Mouse (Mus musculus) limb, embryonic 11.5 days (tissue): ENCODE results near the gene Ube2b. TPM values are rescaled to one million over a fixed set of nuclear protein-coding genes. Genes with fewer than 3 reads are reported as not detected.

ENCODE experiments used
- ATAC-seq: fragments of 200-750 bp; cut with Nextera tagmentation; 2 replicates; pipeline ENCODE4 v1.8.0; 2017; ENCODE audit warnings: low read depth; ENCODE audit not compliant: insufficient number of reproducible peaks, low FRiP score, low TSS enrichment
- DNase-seq: peaks from one replicate; pipeline ENCODE4 v3.0.0-alpha.2; 2015; ENCODE audit warnings: low spot score
- H3K27ac ChIP-seq: fragments of 300-500 bp; sonication (generic); replicated peaks from 2 replicates; pipeline ENCODE4 v1.5.1; 2014; ENCODE audit warnings: low read depth, mild to moderate bottlenecking, low read length
- H3K27me3 ChIP-seq: fragments of 300-500 bp; sonication (generic); 2 replicates; pipeline ENCODE4 v1.6.1; 2014; ENCODE audit warnings: mild to moderate bottlenecking, low read length, mixed read lengths; ENCODE audit not compliant: control insufficient read depth, insufficient read depth
- H3K36me3 ChIP-seq: fragments of 300-500 bp; sonication (generic); 2 replicates; pipeline ENCODE4 v1.6.1; 2014; ENCODE audit warnings: mild to moderate bottlenecking, low read length, moderate library complexity, mixed read lengths; ENCODE audit not compliant: control insufficient read depth, insufficient read depth
- H3K4me1 ChIP-seq: fragments of 300-500 bp; sonication (generic); 2 replicates; pipeline ENCODE4 v1.6.1; 2014; ENCODE audit warnings: low read length, mixed read lengths; ENCODE audit not compliant: control insufficient read depth, insufficient read depth
- H3K4me2 ChIP-seq: fragments of 300-500 bp; sonication (generic); 2 replicates; pipeline ENCODE4 v1.6.1; 2014; ENCODE audit warnings: low read depth, mild to moderate bottlenecking, moderate library complexity; ENCODE audit not compliant: severe bottlenecking
- H3K4me3 ChIP-seq: fragments of 300-500 bp; sonication (generic); 2 replicates; pipeline ENCODE4 v1.5.1; 2014; ENCODE audit warnings: low read depth, low read length
- H3K9ac ChIP-seq: fragments of 300-500 bp; sonication (generic); 2 replicates; pipeline ENCODE4 v1.6.1; 2014; ENCODE audit warnings: mild to moderate bottlenecking, low read length
- H3K9me3 ChIP-seq: fragments of 300-500 bp; sonication (generic); 2 replicates; pipeline ENCODE4 v1.6.1; 2016; ENCODE audit warnings: low read length; ENCODE audit not compliant: control insufficient read depth
- WGBS: fragments of 180-500 bp; shearing (Covaris S2); extraction: QIAGEN DNeasy Blood & Tissue Kit; methylation state at CpG from one replicate; pipeline ENCODE4 v1.1.7; 2014; 5-methylcytosine and 5-hydroxymethylcytosine counted together
- polyA plus RNA-seq: library from polyadenylated mRNA; unstranded; fragments of >200 nt; fragmentation: Nextera tagmentation; extraction: Ambion mirVana; gene quantifications from 2 replicates; pipeline ENCODE4 v1.2.1, GENCODE M21; 2014

Gene Ube2b
- polyA plus RNA-seq, 1 experiment from 2014 or later, result 191 TPM

DNA sequence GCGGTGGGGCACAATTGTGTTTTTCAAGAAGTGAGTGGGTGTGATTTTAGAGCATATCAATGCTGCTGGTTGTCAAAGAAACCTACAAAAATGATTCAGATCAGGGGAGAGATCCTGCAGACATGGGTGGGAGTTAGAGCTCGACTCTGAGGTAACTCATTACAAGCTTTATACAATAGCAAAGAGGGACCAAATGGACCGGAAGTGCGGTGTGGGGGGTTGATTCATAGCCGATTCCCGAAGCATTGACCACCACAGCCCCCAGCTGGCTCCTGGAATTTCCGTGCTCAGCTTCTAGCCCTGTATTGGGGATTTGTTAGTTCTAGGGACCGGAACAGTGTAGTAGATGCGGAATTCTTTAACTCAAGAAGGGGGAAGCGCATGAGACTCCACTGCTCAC lies 779 bp upstream of the Ube2b start:
- H3K4me2 ChIP-seq, result peak overlapping the region; percentile 41
- no peaks in the 10 kb centered on the region for H3K27me3 ChIP-seq
- ATAC-seq, result no peak
- H3K36me3 ChIP-seq, result peaks cover 10% of the 10 kb centered on the region; the same call in 1 of the 2 replicates
- H3K9me3 ChIP-seq, result no peaks in the 10 kb centered on the region
- peaks cover 7% of the 10 kb centered on the region; the same call in 1 of the 2 replicates for H3K4me1 ChIP-seq
- H3K9ac ChIP-seq, result no peak overlapping the region
- WGBS, result 74% methylated on average over 10 of the region's 10 CpGs
- H3K4me3 ChIP-seq, result 0 out of 2 replicates have a peak overlapping the region, but pooled peaks have one; percentile 96
- H3K27ac ChIP-seq, result peak overlapping the region; percentile 48; the same call in 1 of the 2 replicates
- no peak for DNase-seq

DNA sequence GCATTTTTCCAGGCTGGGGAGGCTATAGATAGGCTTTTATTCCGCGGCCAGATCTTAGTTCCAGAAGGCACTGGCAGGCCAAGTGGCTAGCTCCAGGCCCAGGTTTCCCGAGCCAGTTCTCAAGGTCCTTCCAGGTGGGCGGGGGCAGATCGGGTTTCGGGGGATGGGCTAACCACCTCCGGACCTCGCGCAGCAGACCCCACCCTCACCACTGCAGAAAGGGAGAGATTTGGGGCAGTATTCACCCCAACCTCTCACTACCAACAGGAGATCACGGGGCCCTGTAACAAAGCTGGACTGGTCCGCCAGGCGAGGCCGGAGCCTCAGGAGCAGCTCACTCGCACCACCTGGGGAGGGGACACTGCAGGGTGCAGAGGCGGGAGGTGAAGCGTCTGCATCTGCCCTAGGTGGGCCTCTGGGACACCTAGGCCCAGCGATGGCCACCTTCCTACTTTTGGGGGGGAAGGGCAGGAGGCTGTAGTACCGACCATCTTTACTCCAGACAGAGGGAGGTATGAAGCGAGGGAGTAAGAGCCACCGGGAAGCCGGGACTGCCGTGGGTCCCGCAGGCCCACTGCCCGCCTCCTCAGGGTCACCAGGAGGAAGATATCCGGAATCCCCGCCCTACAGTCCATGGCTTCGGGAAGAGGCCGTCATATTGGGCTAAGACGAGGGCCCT lies 812 bp downstream of the Ube2b start:
- WGBS, result under 1% methylated on average over 29 of the region's 29 CpGs
- peak overlapping the region; percentile 68 for H3K4me2 ChIP-seq

DNA sequence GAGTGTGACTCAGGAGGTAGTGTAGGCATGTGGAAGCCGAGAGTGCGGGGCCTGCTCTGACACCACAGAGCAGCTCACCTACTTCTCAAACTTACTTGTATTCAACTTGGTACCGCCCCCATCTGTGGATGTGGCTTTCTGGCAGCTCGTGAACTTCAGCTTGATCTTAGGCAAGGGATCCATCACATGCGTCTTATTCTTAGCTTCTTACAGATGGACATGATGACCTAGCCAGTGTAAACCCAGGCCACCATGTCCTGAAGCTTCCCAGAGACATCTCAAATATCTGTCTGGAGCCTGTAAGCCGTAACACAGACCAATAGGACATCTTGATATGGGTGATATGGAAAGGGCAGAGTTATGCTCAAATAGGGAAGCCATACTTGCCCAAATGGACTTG lies 28.9 kb downstream of the Ube2b start:
- WGBS, result 96% methylated on average over 6 of the region's 6 CpGs
- no peak for ATAC-seq
- peaks cover 10% of the 10 kb centered on the region for H3K36me3 ChIP-seq

More for the DNA sequence above, 812 bp downstream of the Ube2b start:
- Histone ChIP-seq H3K9ac (peak overlapping the region; percentile 95), H3K4me1 (peaks cover 5% of the 10 kb centered on the region; the same call in 1 of the 2 replicates), H3K27ac (peak overlapping the region; percentile 90), H3K36me3 (peaks cover 13% of the 10 kb centered on the region; the same call in 1 of the 2 replicates), H3K9me3 (no peaks in the 10 kb centered on the region), H3K4me3 (peak overlapping the region; percentile 96), H3K27me3 (no peaks in the 10 kb centered on the region)
- peak; percentile 44 for ATAC-seq
- peak; percentile 75 for DNase-seq

DNA sequence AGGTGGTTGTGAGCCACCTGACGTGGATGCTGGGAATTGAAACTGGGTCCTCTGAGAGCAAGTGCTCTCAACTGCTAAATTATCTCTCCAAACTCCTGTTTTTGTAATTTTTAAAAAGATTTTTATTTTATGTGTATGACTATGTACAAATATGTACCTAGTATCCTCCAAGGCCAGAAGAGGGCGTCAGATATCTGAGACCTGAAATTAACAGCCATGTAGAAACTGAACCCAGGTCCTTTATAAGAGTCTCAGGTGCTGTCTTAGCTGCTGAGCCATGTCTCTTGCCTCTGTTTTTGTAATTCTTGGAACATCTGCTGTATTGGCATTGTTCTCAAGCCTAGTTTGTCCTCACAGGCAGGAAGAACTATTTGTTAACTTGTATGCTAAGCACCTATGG lies 31.1 kb downstream of the Ube2b start:
- Histone ChIP-seq H3K4me3 (no peak overlapping the region), H3K4me1 (0 out of 2 replicates have a peak, but pooled peaks cover 2% of the 10 kb centered on the region), H3K36me3 (peaks cover 7% of the 10 kb centered on the region), H3K9ac (no peak overlapping the region), H3K4me2 (no peak overlapping the region), H3K27me3 (no peaks in the 10 kb centered on the region), H3K9me3 (no peaks in the 10 kb centered on the region), H3K27ac (no peak overlapping the region)
- no peak for ATAC-seq
- no peak for DNase-seq
- 84% methylated on average over 2 of the region's 2 CpGs for WGBS

More for the DNA sequence above, 28.9 kb downstream of the Ube2b start:
- no peaks in the 10 kb centered on the region for H3K9me3 ChIP-seq
- no peaks in the 10 kb centered on the region for H3K27me3 ChIP-seq
- H3K9ac ChIP-seq, result no peak overlapping the region
- H3K4me2 ChIP-seq, result no peak overlapping the region
- DNase-seq, result no peak
- no peak overlapping the region for H3K4me3 ChIP-seq
- H3K4me1 ChIP-seq, result 0 out of 2 replicates have a peak, but pooled peaks cover 2% of the 10 kb centered on the region
- H3K27ac ChIP-seq, result no peak overlapping the region

DNA sequence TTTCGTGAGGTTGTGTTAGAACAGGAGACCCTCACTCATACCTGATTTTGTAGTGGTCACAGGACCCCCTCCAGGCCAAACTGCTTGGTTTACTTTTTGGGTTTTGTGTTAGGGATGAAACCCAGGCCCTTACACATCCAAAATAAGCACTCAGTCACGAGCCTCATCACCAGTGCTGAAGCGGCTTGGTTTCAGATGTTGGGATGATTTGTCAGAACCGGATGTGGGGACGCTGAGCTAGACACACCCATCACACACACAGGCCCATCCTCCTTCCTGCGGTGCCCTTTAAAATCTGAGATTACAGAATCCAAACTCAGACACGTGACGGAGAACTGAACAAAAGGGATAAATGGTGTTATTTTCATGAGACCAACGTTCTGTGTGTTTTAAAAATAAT lies 31.7 kb downstream of the Ube2b start:
- Histone ChIP-seq H3K4me1 (0 out of 2 replicates have a peak, but pooled peaks cover 2% of the 10 kb centered on the region), H3K27ac (no peak overlapping the region), H3K4me3 (no peak overlapping the region), H3K9me3 (no peaks in the 10 kb centered on the region), H3K4me2 (no peak overlapping the region), H3K9ac (no peak overlapping the region), H3K27me3 (no peaks in the 10 kb centered on the region), H3K36me3 (peaks cover 7% of the 10 kb centered on the region)
- 96% methylated on average over 9 of the region's 9 CpGs for WGBS
- DNase-seq, result no peak
- no peak for ATAC-seq

DNA sequence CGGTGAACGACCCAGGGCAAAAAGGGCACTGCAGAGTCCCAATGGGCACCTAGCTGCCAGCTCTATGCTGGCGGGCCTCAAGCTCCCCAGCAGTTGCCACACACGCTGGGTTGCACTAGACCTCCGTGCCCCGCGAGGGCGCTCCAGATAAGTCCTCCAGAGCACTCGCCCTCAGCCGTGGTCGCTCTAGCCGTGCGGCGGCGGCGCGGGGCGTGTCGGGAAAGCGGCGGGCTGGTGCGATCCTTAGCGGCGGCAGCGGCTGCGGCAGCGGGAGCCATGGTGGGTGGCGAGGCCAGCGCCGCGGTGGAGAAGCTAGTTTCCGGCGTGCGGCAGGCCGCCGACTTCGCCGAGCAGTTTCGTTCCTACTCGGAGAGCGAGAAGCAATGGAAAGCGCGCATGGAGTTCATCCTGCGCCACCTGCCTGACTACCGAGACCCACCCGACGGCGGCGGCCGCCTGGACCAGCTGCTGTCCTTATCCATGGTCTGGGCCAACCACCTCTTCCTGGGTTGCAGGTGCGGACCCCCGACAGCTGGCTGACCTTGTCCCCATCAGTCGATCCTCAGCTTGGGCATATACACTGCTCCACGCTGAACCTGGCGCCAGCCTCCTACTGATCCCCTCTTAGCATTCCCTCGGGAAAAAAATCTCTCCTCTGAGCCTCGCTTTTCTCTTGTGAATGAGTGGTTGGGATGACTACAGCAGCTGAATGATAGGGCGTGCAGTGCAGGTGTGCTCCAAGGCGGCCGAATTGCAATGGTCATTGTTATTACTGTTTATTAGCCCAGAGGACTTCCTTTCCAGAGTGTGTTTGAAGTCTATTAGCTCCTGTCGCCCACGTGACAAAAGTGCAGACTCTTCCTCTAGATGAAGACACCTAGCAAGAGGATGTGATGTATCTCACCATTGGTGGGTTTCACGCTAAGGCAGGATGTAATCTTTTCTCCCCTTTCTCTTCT lies 32.8 kb downstream of the Ube2b start, which contains the start of gene Cdkn2aipnl:
TSS of gene Cdkn2aipnl (plus strand) at position 219 of the 959 bp plus-strand sequence.
- peak; percentile 80 for ATAC-seq
- Histone ChIP-seq H3K9me3 (no peaks in the 10 kb centered on the region), H3K27ac (no peak within 1 kb of the TSS), H3K36me3 (peaks cover 7% of the 10 kb centered on the region; the same call in 1 of the 2 replicates), H3K4me1 (0 out of 2 replicates have a peak, but pooled peaks cover 2% of the 10 kb centered on the region), H3K4me3 (peak within 1 kb of the TSS; percentile 71), H3K27me3 (no peaks in the 10 kb centered on the region), H3K9ac (peak within 1 kb of the TSS; percentile 88), H3K4me2 (peak within 1 kb of the TSS; percentile 82)
- WGBS, result 2% methylated on average over 63 of the region's 63 CpGs
- DNase-seq, result peak; percentile 99

DNA sequence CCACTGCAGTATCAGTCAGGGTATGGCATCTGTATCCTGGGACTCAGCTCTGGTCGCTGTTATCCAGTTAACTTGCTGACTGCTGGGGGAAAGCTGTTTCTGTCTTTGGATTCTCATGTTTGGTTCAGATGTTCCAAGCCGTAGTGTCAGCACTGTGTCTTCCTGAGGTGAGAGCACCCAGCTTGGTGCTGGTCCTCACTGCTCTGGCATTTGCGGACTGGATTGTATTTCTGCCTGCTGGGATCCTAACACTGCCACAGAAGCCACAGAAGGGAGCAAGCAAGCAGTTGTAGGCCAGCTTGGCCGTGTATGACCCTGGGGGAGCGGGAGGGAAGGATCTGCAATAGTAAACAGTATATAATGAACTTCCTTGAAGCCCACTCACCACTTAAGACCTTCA lies 33.9 kb downstream of the Ube2b start:
- Histone ChIP-seq H3K4me3 (no peak overlapping the region), H3K27me3 (no peaks in the 10 kb centered on the region), H3K9me3 (no peaks in the 10 kb centered on the region), H3K4me2 (no peak overlapping the region), H3K4me1 (0 out of 2 replicates have a peak, but pooled peaks cover 2% of the 10 kb centered on the region), H3K36me3 (peaks cover 6% of the 10 kb centered on the region; the same call in 1 of the 2 replicates), H3K9ac (no peak overlapping the region), H3K27ac (no peak overlapping the region)
- no peak for DNase-seq
- ATAC-seq, result no peak
- WGBS, result 87% methylated on average over 5 of the region's 5 CpGs

DNA sequence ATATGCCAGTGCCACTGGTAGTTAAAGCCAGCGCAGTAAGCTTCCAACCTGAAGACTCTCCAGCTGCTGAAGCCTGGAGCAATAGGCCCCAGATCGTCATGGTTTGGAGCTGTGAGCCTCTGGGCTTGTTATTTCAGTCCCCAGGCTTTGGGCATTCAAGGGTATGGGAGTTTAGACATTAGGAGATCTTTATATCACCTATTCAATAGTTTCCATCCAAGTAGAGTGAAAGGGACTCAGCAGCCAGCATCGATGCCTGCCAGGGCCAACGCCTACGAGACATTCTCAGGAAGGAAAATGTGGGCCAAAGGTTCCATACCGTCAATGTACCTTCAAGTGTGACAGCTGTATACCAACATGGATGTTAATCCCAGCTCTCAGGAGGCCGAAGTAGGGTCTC lies 38.3 kb downstream of the Ube2b start:
- H3K4me3 ChIP-seq, result no peak overlapping the region
- DNase-seq (no peak), ATAC-seq (no peak)
- no peaks in the 10 kb centered on the region for H3K9me3 ChIP-seq
- H3K27me3 ChIP-seq, result no peaks in the 10 kb centered on the region
- no peaks in the 10 kb centered on the region for H3K36me3 ChIP-seq
- H3K9ac ChIP-seq, result no peak overlapping the region
- 92% methylated on average over 7 of the region's 7 CpGs for WGBS
- H3K4me2 ChIP-seq, result no peak overlapping the region
- no peaks in the 10 kb centered on the region for H3K4me1 ChIP-seq
- no peak overlapping the region for H3K27ac ChIP-seq
